Mouse (Mus musculus): ENCODE measurements around the gene Mphosph6. TPM values are rescaled to one million over a fixed set of nuclear protein-coding genes. Genes with fewer than 3 reads are reported as not detected.

Gene Mphosph6
- 65.7 and 67.6 TPM in 2 replicates for polyA plus RNA-seq (2015; fragmentation: Nextera tagmentation; extraction: Ambion mirVana)

DNA sequence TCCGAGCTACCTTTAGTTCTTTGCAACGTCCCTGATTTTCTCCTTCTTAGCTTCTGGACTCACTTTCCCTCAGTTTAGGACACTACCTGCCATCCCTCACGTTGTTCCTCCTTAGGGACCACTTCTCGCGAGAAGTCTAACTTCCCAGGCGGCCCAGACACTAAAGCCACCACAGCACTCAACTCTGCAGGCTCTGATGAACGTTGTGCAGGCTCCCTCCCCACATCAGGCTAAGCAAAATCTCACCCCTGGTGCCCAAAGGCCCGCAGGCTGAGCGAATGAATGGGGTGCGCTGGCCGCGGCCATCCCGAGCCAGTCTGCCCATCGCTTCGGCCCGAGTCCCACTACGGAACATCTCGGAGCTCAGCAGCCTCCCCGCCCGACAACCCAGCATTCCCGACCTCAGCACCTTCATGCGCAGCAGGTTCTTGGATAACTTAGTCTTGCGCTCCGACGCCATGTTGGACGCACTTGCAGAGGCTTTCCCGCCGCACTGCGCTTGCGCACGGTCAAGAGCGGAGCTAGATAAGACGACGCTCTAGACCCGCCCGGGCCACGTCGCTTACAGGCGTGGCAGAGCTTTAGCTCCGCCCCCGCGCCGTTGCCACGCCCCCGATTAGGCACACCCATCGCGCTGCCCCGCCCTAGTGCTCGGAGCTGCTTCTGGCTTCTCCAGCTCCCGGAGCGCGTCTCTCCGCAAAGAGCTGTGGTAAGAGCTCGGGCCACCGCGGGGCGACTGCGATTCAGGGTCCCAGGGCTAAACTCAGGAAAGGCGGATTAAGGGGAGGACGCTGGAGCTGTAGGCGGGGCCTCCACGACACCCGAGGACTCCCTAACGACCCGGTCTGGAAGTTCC, at the start of gene Mphosph6:
Gene Mphosph6 (minus strand): TSS at position 501 of the 856 bp plus-strand sequence.
- peak within 1 kb of the TSS; percentile 71 for H3K4me2 ChIP-seq (replicated peaks; ENCODE audit: low read depth, low read length)
- H3K9ac ChIP-seq (replicated peaks; ENCODE audit: low read length) = peak within 1 kb of the TSS; percentile 88
- WGBS = under 1% methylated on average over 65 of the region's 65 CpGs
- H3K27ac ChIP-seq (ENCODE audit: low read length) = peak within 1 kb of the TSS; percentile 95
- peaks cover 18% of the 10 kb centered on the region for H3K36me3 ChIP-seq (ENCODE audit: insufficient read depth, low read length)
- peak; percentile 98 for ATAC-seq (ENCODE audit: low FRiP score, low TSS enrichment)
- no peaks in the 10 kb centered on the region for H3K9me3 ChIP-seq (ENCODE audit: low read length)
- H3K4me1 ChIP-seq (ENCODE audit: insufficient read depth, low read length) = peaks cover 20% of the 10 kb centered on the region
- H3K4me3 ChIP-seq (ENCODE audit: low read length) = peak within 1 kb of the TSS; percentile 84
- no peaks in the 10 kb centered on the region for H3K27me3 ChIP-seq (ENCODE audit: insufficient read depth, low read length)

DNA sequence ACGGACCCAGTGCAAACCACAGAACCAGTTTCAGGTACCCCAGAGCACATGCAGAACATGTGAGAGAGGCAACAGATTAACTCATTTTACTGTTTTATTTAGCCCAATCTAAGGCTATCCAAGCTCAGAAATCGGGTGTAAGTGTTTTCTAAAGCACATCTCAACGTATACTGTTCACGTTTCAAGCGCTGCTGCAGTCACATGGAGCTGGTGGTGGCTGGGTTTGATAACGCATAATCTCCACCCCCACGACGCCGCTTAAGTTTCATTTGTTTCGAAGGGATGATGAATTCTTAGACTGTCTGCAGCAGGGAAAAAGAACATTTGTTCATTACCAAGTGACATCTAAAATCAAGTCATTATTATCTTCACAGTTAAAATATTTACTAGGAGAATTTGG, 48.7 kb upstream of the Mphosph6 start:
- Histone ChIP-seq H3K36me3 (ENCODE audit: insufficient read depth, low read length) (no peaks in the 10 kb centered on the region), H3K4me1 (ENCODE audit: insufficient read depth, low read length) (no peaks in the 10 kb centered on the region), H3K9ac (replicated peaks; ENCODE audit: low read length) (no peak overlapping the region), H3K4me2 (replicated peaks; ENCODE audit: low read depth, low read length) (no peak overlapping the region), H3K27ac (ENCODE audit: low read length) (no peak overlapping the region), H3K4me3 (ENCODE audit: low read length) (no peak overlapping the region), H3K27me3 (ENCODE audit: insufficient read depth, low read length) (no peaks in the 10 kb centered on the region), H3K9me3 (ENCODE audit: low read length) (no peaks in the 10 kb centered on the region)
- 73% methylated on average over 10 of the region's 10 CpGs for WGBS
- no peak for ATAC-seq (ENCODE audit: low FRiP score, low TSS enrichment)

DNA sequence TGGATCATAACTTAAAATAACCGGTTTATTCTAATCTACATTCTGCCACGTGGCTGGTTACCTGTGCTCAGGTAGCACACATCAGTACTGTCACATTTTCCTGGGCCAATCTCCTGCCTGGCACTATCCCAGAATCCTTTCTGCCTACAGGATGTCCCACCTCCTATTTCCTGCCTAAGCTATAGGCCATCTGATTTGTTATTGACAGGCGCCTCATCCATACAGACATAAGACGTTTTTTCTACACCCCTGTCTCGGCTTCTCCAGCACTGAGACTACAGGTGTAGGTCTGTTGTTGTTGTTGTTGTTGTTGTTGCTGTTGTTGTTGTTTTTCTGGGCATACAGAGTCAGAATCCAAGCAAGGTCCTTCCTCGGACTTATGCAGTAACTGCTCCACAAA, 46.1 kb upstream of the Mphosph6 start:
- no peak overlapping the region for H3K27ac ChIP-seq (ENCODE audit: low read length)
- H3K9ac ChIP-seq (replicated peaks; ENCODE audit: low read length) = no peak overlapping the region
- no peaks in the 10 kb centered on the region for H3K36me3 ChIP-seq (ENCODE audit: insufficient read depth, low read length)
- H3K4me2 ChIP-seq (replicated peaks; ENCODE audit: low read depth, low read length) = no peak overlapping the region
- ATAC-seq (ENCODE audit: low FRiP score, low TSS enrichment) = no peak
- H3K4me3 ChIP-seq (ENCODE audit: low read length) = no peak overlapping the region
- H3K9me3 ChIP-seq (ENCODE audit: low read length) = peaks cover 3% of the 10 kb centered on the region
- no peaks in the 10 kb centered on the region for H3K27me3 ChIP-seq (ENCODE audit: insufficient read depth, low read length)
- H3K4me1 ChIP-seq (ENCODE audit: insufficient read depth, low read length) = no peaks in the 10 kb centered on the region
- WGBS = 88% methylated on average over 6 of the region's 6 CpGs

DNA sequence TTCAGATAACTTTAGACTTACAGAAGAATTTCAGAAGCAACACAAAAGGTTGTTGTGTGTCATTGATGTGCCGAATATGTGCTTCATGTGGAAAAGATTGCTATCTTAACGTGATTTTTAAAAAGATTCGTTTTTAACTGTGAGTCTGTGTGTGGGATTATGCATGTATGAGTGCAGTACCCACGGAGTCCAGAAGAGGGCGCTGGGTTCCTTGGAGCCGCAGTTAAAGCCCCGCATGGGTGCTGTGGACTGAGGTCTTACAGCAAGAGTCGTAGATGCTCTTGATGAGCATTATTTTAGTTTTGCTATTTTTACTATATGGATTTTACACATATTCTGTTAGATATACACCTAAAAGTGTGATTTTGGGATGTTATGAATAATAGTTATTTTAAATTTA, 42.0 kb upstream of the Mphosph6 start:
- H3K4me1 ChIP-seq (ENCODE audit: insufficient read depth, low read length) = no peaks in the 10 kb centered on the region
- no peak overlapping the region for H3K4me3 ChIP-seq (ENCODE audit: low read length)
- H3K27ac ChIP-seq (ENCODE audit: low read length) = no peak overlapping the region
- no peak overlapping the region for H3K4me2 ChIP-seq (replicated peaks; ENCODE audit: low read depth, low read length)
- ATAC-seq (ENCODE audit: low FRiP score, low TSS enrichment) = no peak
- no peaks in the 10 kb centered on the region for H3K36me3 ChIP-seq (ENCODE audit: insufficient read depth, low read length)
- H3K27me3 ChIP-seq (ENCODE audit: insufficient read depth, low read length) = no peaks in the 10 kb centered on the region
- WGBS = 84% methylated on average over 8 of the region's 8 CpGs
- no peak overlapping the region for H3K9ac ChIP-seq (replicated peaks; ENCODE audit: low read length)
- peaks cover 5% of the 10 kb centered on the region for H3K9me3 ChIP-seq (ENCODE audit: low read length)

DNA sequence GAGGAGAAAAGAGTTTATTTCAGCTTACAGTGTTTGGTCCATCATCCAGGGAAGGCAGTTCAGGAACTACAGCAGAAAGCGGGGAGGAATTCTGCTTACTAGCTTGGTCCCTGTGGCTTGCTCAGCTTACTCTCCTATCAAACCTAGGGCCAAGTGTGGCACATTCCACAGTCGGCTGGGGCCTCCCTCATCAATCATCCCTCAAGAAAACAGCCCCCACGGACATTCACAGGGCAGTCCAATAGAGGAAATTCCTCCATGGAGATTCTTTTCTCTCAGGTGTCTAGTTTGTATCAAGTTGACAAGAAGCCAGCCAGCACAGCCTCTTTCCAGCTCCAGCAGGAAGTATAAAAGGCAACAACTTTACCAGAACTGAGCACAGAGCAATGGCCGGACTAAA, 11.8 kb upstream of the Mphosph6 start:
- Histone ChIP-seq H3K36me3 (ENCODE audit: insufficient read depth, low read length) (no peaks in the 10 kb centered on the region), H3K9ac (replicated peaks; ENCODE audit: low read length) (no peak overlapping the region), H3K9me3 (ENCODE audit: low read length) (no peaks in the 10 kb centered on the region), H3K4me3 (ENCODE audit: low read length) (no peak overlapping the region), H3K4me2 (replicated peaks; ENCODE audit: low read depth, low read length) (no peak overlapping the region), H3K27me3 (ENCODE audit: insufficient read depth, low read length) (no peaks in the 10 kb centered on the region), H3K27ac (ENCODE audit: low read length) (no peak overlapping the region), H3K4me1 (ENCODE audit: insufficient read depth, low read length) (no peaks in the 10 kb centered on the region)
- WGBS = 30% methylated on average over 4 of the region's 4 CpGs
- ATAC-seq (ENCODE audit: low FRiP score, low TSS enrichment) = no peak

DNA sequence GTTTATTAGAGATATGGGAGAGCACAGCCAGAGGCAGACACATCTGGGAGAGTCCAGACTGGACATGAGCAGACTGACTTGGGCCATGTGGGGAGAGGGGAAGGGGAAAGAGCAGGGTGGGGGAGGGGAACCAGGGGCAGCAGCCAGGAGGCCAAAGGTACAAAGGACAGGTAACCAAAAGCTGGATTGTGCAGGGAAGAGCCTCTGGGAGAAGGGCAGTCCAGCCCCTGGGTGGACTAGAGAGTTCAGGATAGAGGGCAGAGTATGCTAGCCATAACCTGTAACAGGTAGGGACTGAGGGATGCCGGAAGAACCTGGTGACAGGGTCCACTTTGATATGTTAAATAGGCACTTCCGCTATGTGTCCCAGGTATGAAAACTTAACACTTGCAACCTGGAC, 8.9 kb upstream of the Mphosph6 start:
- H3K9ac ChIP-seq (replicated peaks; ENCODE audit: low read length) = no peak overlapping the region
- no peak for ATAC-seq (ENCODE audit: low FRiP score, low TSS enrichment)
- no peaks in the 10 kb centered on the region for H3K36me3 ChIP-seq (ENCODE audit: insufficient read depth, low read length)
- no peaks in the 10 kb centered on the region for H3K9me3 ChIP-seq (ENCODE audit: low read length)
- no peak overlapping the region for H3K4me3 ChIP-seq (ENCODE audit: low read length)
- H3K4me1 ChIP-seq (ENCODE audit: insufficient read depth, low read length) = no peaks in the 10 kb centered on the region
- no peaks in the 10 kb centered on the region for H3K27me3 ChIP-seq (ENCODE audit: insufficient read depth, low read length)
- no peak overlapping the region for H3K27ac ChIP-seq (ENCODE audit: low read length)
- H3K4me2 ChIP-seq (replicated peaks; ENCODE audit: low read depth, low read length) = no peak overlapping the region
- 80% methylated on average over 2 of the region's 2 CpGs for WGBS

DNA sequence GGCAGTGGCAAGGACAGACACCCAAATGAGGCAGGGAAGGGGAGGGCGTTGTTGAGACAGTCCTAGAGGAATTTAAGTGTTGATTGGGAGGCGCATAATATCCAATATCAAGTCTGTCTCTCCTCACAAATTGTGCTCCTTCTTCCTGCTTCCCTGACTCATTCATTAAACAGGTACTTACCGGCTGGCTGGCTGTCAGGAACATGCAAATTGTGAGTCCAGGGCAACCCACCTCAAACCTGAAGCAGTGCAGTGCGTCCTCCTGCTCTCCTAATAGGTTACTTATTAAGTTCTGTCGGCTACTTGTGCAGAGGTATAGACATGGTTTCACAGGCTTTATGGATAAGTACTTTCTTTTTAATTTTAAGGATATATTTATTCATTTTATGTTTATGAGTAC, 3.7 kb upstream of the Mphosph6 start:
- Histone ChIP-seq H3K4me2 (replicated peaks; ENCODE audit: low read depth, low read length) (no peak overlapping the region; the same call in 1 of the 2 replicates), H3K27ac (ENCODE audit: low read length) (peak overlapping the region; percentile 75), H3K27me3 (ENCODE audit: insufficient read depth, low read length) (no peaks in the 10 kb centered on the region), H3K4me1 (ENCODE audit: insufficient read depth, low read length) (peaks cover 11% of the 10 kb centered on the region), H3K9ac (replicated peaks; ENCODE audit: low read length) (no peak overlapping the region), H3K9me3 (ENCODE audit: low read length) (no peaks in the 10 kb centered on the region), H3K4me3 (ENCODE audit: low read length) (no peak overlapping the region), H3K36me3 (ENCODE audit: insufficient read depth, low read length) (no peaks in the 10 kb centered on the region)
- 37% methylated on average over 5 of the region's 5 CpGs for WGBS
- peak; percentile 53; the same call in 1 of the 2 replicates for ATAC-seq (ENCODE audit: low FRiP score, low TSS enrichment)

DNA sequence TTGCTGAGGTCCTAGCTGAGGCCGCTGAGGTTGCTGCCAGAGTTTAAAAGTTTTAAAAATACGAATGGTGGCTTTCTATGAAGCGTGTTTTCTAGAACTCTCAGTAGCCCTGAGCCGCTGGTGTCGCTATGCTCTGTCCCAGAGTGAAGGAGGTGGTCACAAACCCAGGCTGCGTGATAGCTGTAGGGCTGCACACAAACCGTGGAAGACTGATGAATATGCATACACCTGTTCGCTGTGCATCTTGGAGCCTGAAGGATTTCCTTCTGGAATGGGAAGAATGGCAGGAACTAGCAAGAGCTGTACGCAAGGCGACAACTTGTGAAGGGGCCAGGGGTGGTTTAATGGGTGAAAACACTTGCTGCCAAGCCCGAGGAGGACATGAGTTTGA, 551 bp upstream of the Mphosph6 start:
- Histone ChIP-seq H3K4me2 (replicated peaks; ENCODE audit: low read depth, low read length) (peak overlapping the region; percentile 57), H3K9me3 (ENCODE audit: low read length) (no peaks in the 10 kb centered on the region), H3K27me3 (ENCODE audit: insufficient read depth, low read length) (no peaks in the 10 kb centered on the region), H3K4me1 (ENCODE audit: insufficient read depth, low read length) (peaks cover 20% of the 10 kb centered on the region), H3K27ac (ENCODE audit: low read length) (peak overlapping the region; percentile 92), H3K4me3 (ENCODE audit: low read length) (peak overlapping the region; percentile 84), H3K9ac (replicated peaks; ENCODE audit: low read length) (peak overlapping the region; percentile 68), H3K36me3 (ENCODE audit: insufficient read depth, low read length) (peaks cover 11% of the 10 kb centered on the region)
- 1% methylated on average over 11 of the region's 11 CpGs for WGBS
- peak; percentile 69 for ATAC-seq (ENCODE audit: low FRiP score, low TSS enrichment)

DNA sequence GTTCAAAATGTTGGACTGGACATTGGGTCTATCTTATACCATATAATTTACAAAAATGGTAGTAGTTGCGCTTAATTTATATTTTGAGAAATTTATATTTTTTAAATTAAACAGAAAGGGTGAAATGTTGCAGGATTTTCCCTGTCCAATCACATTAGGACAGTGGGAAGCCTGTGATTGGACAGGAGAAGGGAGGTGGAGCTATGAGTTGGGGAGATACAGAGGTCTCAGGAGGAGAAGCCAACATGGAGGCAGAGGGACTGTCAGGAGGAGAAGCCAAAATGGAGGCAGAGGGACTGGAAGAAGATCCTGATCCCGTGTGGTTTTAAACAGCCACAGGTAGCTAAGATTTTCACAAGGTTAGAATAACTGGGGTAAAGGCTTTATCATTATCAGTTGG, 3.7 kb downstream of the Mphosph6 start:
- no peaks in the 10 kb centered on the region for H3K27me3 ChIP-seq (ENCODE audit: insufficient read depth, low read length)
- 92% methylated on average over 2 of the region's 2 CpGs for WGBS
- no peak overlapping the region for H3K4me2 ChIP-seq (replicated peaks; ENCODE audit: low read depth, low read length)
- peaks cover 46% of the 10 kb centered on the region for H3K36me3 ChIP-seq (ENCODE audit: insufficient read depth, low read length)
- H3K27ac ChIP-seq (ENCODE audit: low read length) = no peak overlapping the region
- no peak for ATAC-seq (ENCODE audit: low FRiP score, low TSS enrichment)
- no peak overlapping the region for H3K4me3 ChIP-seq (ENCODE audit: low read length)
- no peak overlapping the region for H3K9ac ChIP-seq (replicated peaks; ENCODE audit: low read length)
- H3K9me3 ChIP-seq (ENCODE audit: low read length) = no peaks in the 10 kb centered on the region
- H3K4me1 ChIP-seq (ENCODE audit: insufficient read depth, low read length) = peaks cover 20% of the 10 kb centered on the region

DNA sequence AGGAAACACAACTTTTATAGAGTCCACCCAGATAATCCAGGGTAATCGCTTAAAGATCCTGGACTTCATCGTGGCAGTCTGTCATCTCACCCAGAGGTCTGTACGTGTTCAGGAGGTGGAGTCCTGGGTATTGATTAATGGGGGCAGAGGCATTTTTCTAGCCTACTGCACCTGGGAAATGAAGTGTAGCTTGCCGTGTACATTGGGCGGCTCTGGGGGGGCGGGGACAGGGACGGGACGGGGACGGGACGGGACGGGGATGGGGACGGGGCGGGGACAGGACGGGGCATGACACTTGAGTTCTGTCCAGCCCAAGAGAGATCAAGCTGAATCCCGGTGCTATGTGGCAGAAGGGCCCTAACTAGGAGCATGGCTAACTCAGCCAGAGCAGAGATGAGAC, 5.3 kb downstream of the Mphosph6 start:
- no peak overlapping the region for H3K4me3 ChIP-seq (ENCODE audit: low read length)
- H3K27me3 ChIP-seq (ENCODE audit: insufficient read depth, low read length) = no peaks in the 10 kb centered on the region
- no peak overlapping the region for H3K9ac ChIP-seq (replicated peaks; ENCODE audit: low read length)
- H3K4me2 ChIP-seq (replicated peaks; ENCODE audit: low read depth, low read length) = no peak overlapping the region
- no peaks in the 10 kb centered on the region for H3K9me3 ChIP-seq (ENCODE audit: low read length)
- peaks cover 60% of the 10 kb centered on the region for H3K36me3 ChIP-seq (ENCODE audit: insufficient read depth, low read length)
- H3K4me1 ChIP-seq (ENCODE audit: insufficient read depth, low read length) = peaks cover 16% of the 10 kb centered on the region
- WGBS = 86% methylated on average over 15 of the region's 15 CpGs
- no peak for ATAC-seq (ENCODE audit: low FRiP score, low TSS enrichment)
- H3K27ac ChIP-seq (ENCODE audit: low read length) = no peak overlapping the region
